Mouse (Mus musculus): ENCODE measurements around the gene Muc4. TPM values are rescaled to one million over a fixed set of nuclear protein-coding genes. Genes with fewer than 3 reads are reported as not detected.

Muc4 gene
- polyA plus RNA-seq, 1 experiment from 2014 or later, result 0.49 TPM

GRCm38 (mm10) chr16:32825380-32825779 is 89.7 kb downstream of the Muc4 start:
- DNase-seq (ENCODE audit: low spot score), result no peak
- Histone ChIP-seq H3K9me3 (ENCODE audit: control insufficient read depth, low read length) (no peaks in the 10 kb centered on the region), H3K4me3 (ENCODE audit: low read depth, low read length) (no peak overlapping the region), H3K36me3 (ENCODE audit: control insufficient read depth, insufficient read depth, low read length) (peaks cover 7% of the 10 kb centered on the region), H3K4me2 (ENCODE audit: low read depth) (no peak overlapping the region), H3K4me1 (ENCODE audit: control insufficient read depth, insufficient read depth, low read length) (no peaks in the 10 kb centered on the region), H3K27me3 (ENCODE audit: control insufficient read depth, insufficient read depth, low read length) (no peaks in the 10 kb centered on the region), H3K9ac (ENCODE audit: low read length) (no peak overlapping the region), H3K27ac (ENCODE audit: low read depth, low read length) (no peak overlapping the region)
- ATAC-seq (ENCODE audit: insufficient read depth, low FRiP score, low TSS enrichment), result no peak
- WGBS, result 78% methylated on average over 12 of the region's 12 CpGs

GRCm38 (mm10) chr16:32826521-32826920 is 90.8 kb downstream of the Muc4 start:
- no peaks in the 10 kb centered on the region for H3K9me3 ChIP-seq (ENCODE audit: control insufficient read depth, low read length)
- no peaks in the 10 kb centered on the region for H3K27me3 ChIP-seq (ENCODE audit: control insufficient read depth, insufficient read depth, low read length)
- WGBS, result 94% methylated on average over 11 of the region's 11 CpGs
- peaks cover 7% of the 10 kb centered on the region for H3K36me3 ChIP-seq (ENCODE audit: control insufficient read depth, insufficient read depth, low read length)
- DNase-seq (ENCODE audit: low spot score), result no peak
- H3K4me2 ChIP-seq (ENCODE audit: low read depth), result no peak overlapping the region
- H3K9ac ChIP-seq (ENCODE audit: low read length), result no peak overlapping the region
- ATAC-seq (ENCODE audit: insufficient read depth, low FRiP score, low TSS enrichment), result no peak
- no peak overlapping the region for H3K27ac ChIP-seq (ENCODE audit: low read depth, low read length)
- no peaks in the 10 kb centered on the region for H3K4me1 ChIP-seq (ENCODE audit: control insufficient read depth, insufficient read depth, low read length)
- H3K4me3 ChIP-seq (ENCODE audit: low read depth, low read length), result no peak overlapping the region

- H3K4me3 ChIP-seq (ENCODE audit: low read depth, low read length), result no peak overlapping the region
- no peak for DNase-seq (ENCODE audit: low spot score)
- no peaks in the 10 kb centered on the region for H3K9me3 ChIP-seq (ENCODE audit: control insufficient read depth, low read length)
- H3K4me2 ChIP-seq (ENCODE audit: low read depth), result no peak overlapping the region
- no peak overlapping the region for H3K27ac ChIP-seq (ENCODE audit: low read depth, low read length)
- WGBS, result 82% methylated on average over 11 of the region's 11 CpGs
- H3K27me3 ChIP-seq (ENCODE audit: control insufficient read depth, insufficient read depth, low read length), result no peaks in the 10 kb centered on the region
- no peaks in the 10 kb centered on the region for H3K4me1 ChIP-seq (ENCODE audit: control insufficient read depth, insufficient read depth, low read length)
- H3K36me3 ChIP-seq (ENCODE audit: control insufficient read depth, insufficient read depth, low read length), result peaks cover 3% of the 10 kb centered on the region
- no peak for ATAC-seq (ENCODE audit: insufficient read depth, low FRiP score, low TSS enrichment)
- H3K9ac ChIP-seq (ENCODE audit: low read length), result no peak overlapping the region
Observed at GRCm38 (mm10) chr16:32829104-32829503, 93.4 kb downstream of the Muc4 start.

GRCm38 (mm10) chr16:32831501-32831900 is 95.8 kb downstream of the Muc4 start:
- DNase-seq (ENCODE audit: low spot score), result no peak
- Histone ChIP-seq H3K4me3 (ENCODE audit: low read depth, low read length) (no peak overlapping the region), H3K9me3 (ENCODE audit: control insufficient read depth, low read length) (no peaks in the 10 kb centered on the region), H3K4me2 (ENCODE audit: low read depth) (no peak overlapping the region), H3K9ac (ENCODE audit: low read length) (no peak overlapping the region), H3K4me1 (ENCODE audit: control insufficient read depth, insufficient read depth, low read length) (no peaks in the 10 kb centered on the region), H3K27ac (ENCODE audit: low read depth, low read length) (no peak overlapping the region), H3K27me3 (ENCODE audit: control insufficient read depth, insufficient read depth, low read length) (no peaks in the 10 kb centered on the region), H3K36me3 (ENCODE audit: control insufficient read depth, insufficient read depth, low read length) (peaks cover 2% of the 10 kb centered on the region; the same call in 1 of the 2 replicates)
- ATAC-seq (ENCODE audit: insufficient read depth, low FRiP score, low TSS enrichment), result no peak
- 90% methylated on average over 4 of the region's 4 CpGs for WGBS

Other genes with a start within 250 kb of the Muc4 start
- 0.38 and 0.51 TPM in 2 replicates for gene Slc51a, start 248.0 kb upstream of the Muc4 start, polyA plus RNA-seq (2014; fragmentation: Nextera tagmentation; extraction: Ambion mirVana)
- not detected in 2 replicates for gene Zdhhc19, start 239.6 kb upstream of the Muc4 start, polyA plus RNA-seq (2014; fragmentation: Nextera tagmentation; extraction: Ambion mirVana)
- gene Tfrc, start 127.0 kb upstream of the Muc4 start, polyA plus RNA-seq (2014; fragmentation: Nextera tagmentation; extraction: Ambion mirVana), result 66.9 and 67.9 TPM in 2 replicates
- 7.0 and 8.6 TPM in 2 replicates for gene Tnk2, start 92.0 kb upstream of the Muc4 start, polyA plus RNA-seq (2014; fragmentation: Nextera tagmentation; extraction: Ambion mirVana)
- not detected in 2 replicates for gene Muc20, start 61.5 kb downstream of the Muc4 start, polyA plus RNA-seq (2014; fragmentation: Nextera tagmentation; extraction: Ambion mirVana)
- not detected in 2 replicates for gene Smbd1, start 74.6 kb downstream of the Muc4 start, polyA plus RNA-seq (2014; fragmentation: Nextera tagmentation; extraction: Ambion mirVana)
- gene Fyttd1, start 141.6 kb downstream of the Muc4 start, polyA plus RNA-seq (2014; fragmentation: Nextera tagmentation; extraction: Ambion mirVana), result 122 and 127 TPM in 2 replicates
- gene Rubcn, start 141.9 kb downstream of the Muc4 start, polyA plus RNA-seq (2014; fragmentation: Nextera tagmentation; extraction: Ambion mirVana), result 18.1 and 21.2 TPM in 2 replicates
- 39.0 and 42.4 TPM in 2 replicates for gene Lrch3, start 178.2 kb downstream of the Muc4 start, polyA plus RNA-seq (2014; fragmentation: Nextera tagmentation; extraction: Ambion mirVana)